Comparison of ENCODE assay signal across 19 mouse cellular contexts in the genomic region with DNA sequence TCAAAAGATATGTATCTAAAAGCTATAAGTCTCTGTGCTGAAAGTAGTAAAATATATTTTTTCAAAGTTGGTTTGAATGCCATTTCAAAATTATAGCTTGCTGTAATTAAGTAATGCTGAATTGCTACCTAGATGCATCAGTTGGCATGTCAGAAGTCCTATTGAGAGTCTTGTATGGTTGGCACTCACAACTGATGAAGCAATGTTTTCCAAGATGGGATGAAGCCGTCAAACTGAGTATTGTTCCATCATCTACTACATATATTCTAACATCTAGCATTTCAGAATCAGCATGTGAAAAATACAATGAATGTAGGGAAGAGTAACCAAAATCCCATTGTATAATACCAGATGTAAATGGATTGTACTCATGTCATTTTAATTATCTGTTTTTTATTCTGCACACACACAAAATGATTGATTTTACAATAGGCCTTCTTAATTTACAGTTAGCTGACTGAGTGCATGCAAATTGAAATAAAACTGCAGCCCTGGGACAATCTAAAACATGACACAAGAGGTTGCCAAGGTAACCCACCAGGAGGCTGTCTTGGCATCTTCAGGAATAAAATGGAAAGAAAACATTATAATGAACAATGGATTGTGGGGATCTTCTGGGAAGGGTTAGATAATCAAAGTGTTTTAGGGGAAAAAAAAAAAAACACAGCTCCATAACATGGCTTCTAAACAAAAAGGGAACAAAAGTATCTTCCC.
DNase-seq lines count a peak whose midpoint lies in the region; ATAC-seq and TF ChIP-seq lines count a peak whose summit lies in the region.
"Had no signal": no experiment of that assay in that cellular context is flagged by ENCODE, and none has a peak within 500 bp of the region (broad histone marks: within the 10 kb centered on the region; RNA-seq: fewer than 3 reads in every experiment).

No protein-coding gene starts in this region.

- ATAC-seq in forebrain, embryonic 12.5 days (ENCODE audit: low FRiP score) = peak; percentile 75
- no peak; the same call in 1 of the 2 replicates for ATAC-seq in forebrain, embryonic 11.5 days (replicated peaks; ENCODE audit: low FRiP score)
- ATAC-seq in hindbrain, embryonic 12.5 days (ENCODE audit: low FRiP score) = peak; percentile 80
- peak; percentile 82 for ATAC-seq in midbrain, embryonic 13.5 days

- H3K4me2 ChIP-seq in forebrain, embryonic 12.5 days = no peak overlapping the region
- H3K4me2 ChIP-seq in forebrain, embryonic 11.5 days (ENCODE audit: low read depth, low read length, severe bottlenecking) = no peak overlapping the region
- no peak overlapping the region for H3K4me2 ChIP-seq in hindbrain, embryonic 12.5 days (replicated peaks)
- no peak overlapping the region for H3K4me2 ChIP-seq in midbrain, embryonic 13.5 days (replicated peaks)
- H3K4me2 ChIP-seq: liver, embryonic 15.5 days had no signal

- H3K36me3 ChIP-seq in forebrain, embryonic 12.5 days (replicated peaks) = no peaks in the 10 kb centered on the region
- H3K36me3 ChIP-seq in forebrain, embryonic 11.5 days (ENCODE audit: control insufficient read depth, insufficient read depth, low read length) = no peaks in the 10 kb centered on the region
- H3K36me3 ChIP-seq in hindbrain, embryonic 12.5 days = no peaks in the 10 kb centered on the region
- no peaks in the 10 kb centered on the region for H3K36me3 ChIP-seq in midbrain, embryonic 13.5 days
- H3K36me3 ChIP-seq in kidney, adult 2 months (ENCODE audit: control insufficient read depth, insufficient read depth, low read length) = no peaks in the 10 kb centered on the region
- H3K36me3 ChIP-seq: heart, embryonic 10.5 days; liver, embryonic 15.5 days had no signal

- H3K9ac ChIP-seq in forebrain, embryonic 12.5 days = no peak overlapping the region
- H3K9ac ChIP-seq in forebrain, embryonic 11.5 days (ENCODE audit: low read length) = no peak overlapping the region
- H3K9ac ChIP-seq in hindbrain, embryonic 12.5 days = no peak overlapping the region
- no peak overlapping the region for H3K9ac ChIP-seq in midbrain, embryonic 13.5 days (replicated peaks)
- H3K9ac ChIP-seq: liver, embryonic 15.5 days had no signal

- H3K9me3 ChIP-seq in forebrain, embryonic 12.5 days = no peaks in the 10 kb centered on the region
- H3K9me3 ChIP-seq in forebrain, embryonic 11.5 days (ENCODE audit: control insufficient read depth, low read length) = no peaks in the 10 kb centered on the region
- no peaks in the 10 kb centered on the region for H3K9me3 ChIP-seq in hindbrain, embryonic 12.5 days (replicated peaks)
- no peaks in the 10 kb centered on the region for H3K9me3 ChIP-seq in midbrain, embryonic 13.5 days
- H3K9me3 ChIP-seq: heart, embryonic 10.5 days; liver, embryonic 15.5 days had no signal

- H3K4me1 ChIP-seq in forebrain, embryonic 12.5 days = no peaks in the 10 kb centered on the region
- H3K4me1 ChIP-seq in forebrain, embryonic 11.5 days (replicated peaks; ENCODE audit: control insufficient read depth, insufficient read depth, low read length) = no peaks in the 10 kb centered on the region
- H3K4me1 ChIP-seq in hindbrain, embryonic 12.5 days = no peaks in the 10 kb centered on the region
- peaks cover 13% of the 10 kb centered on the region for H3K4me1 ChIP-seq in midbrain, embryonic 13.5 days (replicated peaks)
- H3K4me1 ChIP-seq in kidney, adult 2 months (ENCODE audit: control insufficient read depth, insufficient read depth, low read length) = no peaks in the 10 kb centered on the region
- H3K4me1 ChIP-seq: heart, embryonic 10.5 days; liver, embryonic 15.5 days had no signal

- TF ChIP-seq CTCF in kidney, adult 2 months (conservative IDR thresholded peaks at IDR 0.05; ENCODE audit: insufficient read depth, insufficient read length, low read depth, low read length) = no peak

- no peak for TF ChIP-seq POLR2A in kidney, adult 2 months (IDR thresholded peaks at IDR 0.05; ENCODE audit: low read depth, low read length)

- no peaks in the 10 kb centered on the region for H3K27me3 ChIP-seq in forebrain, embryonic 12.5 days
- H3K27me3 ChIP-seq in forebrain, embryonic 11.5 days (ENCODE audit: control insufficient read depth, insufficient read depth, low read length) = no peaks in the 10 kb centered on the region
- H3K27me3 ChIP-seq in hindbrain, embryonic 12.5 days = no peaks in the 10 kb centered on the region
- H3K27me3 ChIP-seq in midbrain, embryonic 13.5 days = no peaks in the 10 kb centered on the region
- H3K27me3 ChIP-seq in kidney, adult 2 months (replicated peaks; ENCODE audit: control insufficient read depth, insufficient read depth, low read length) = no peaks in the 10 kb centered on the region
- H3K27me3 ChIP-seq: CH12.LX; liver, embryonic 15.5 days had no signal

- H3K27ac ChIP-seq in forebrain, embryonic 12.5 days = no peak overlapping the region
- no peak overlapping the region for H3K27ac ChIP-seq in forebrain, embryonic 11.5 days (ENCODE audit: low read depth, low read length)
- no peak overlapping the region for H3K27ac ChIP-seq in hindbrain, embryonic 12.5 days
- H3K27ac ChIP-seq in midbrain, embryonic 13.5 days = no peak overlapping the region
- H3K27ac ChIP-seq in kidney, adult 2 months (ENCODE audit: insufficient read depth, low read depth, low read length) = no peak overlapping the region
- H3K27ac ChIP-seq: heart, embryonic 10.5 days; kidney, postnatal 0 days; layer of hippocampus, adult 2 months; left cerebral cortex, adult 2 months; liver, embryonic 15.5 days had no signal

- no peak overlapping the region for H3K4me3 ChIP-seq in forebrain, embryonic 12.5 days (replicated peaks)
- no peak overlapping the region for H3K4me3 ChIP-seq in forebrain, embryonic 11.5 days (ENCODE audit: low read depth, low read length)
- no peak overlapping the region for H3K4me3 ChIP-seq in hindbrain, embryonic 12.5 days
- H3K4me3 ChIP-seq in midbrain, embryonic 13.5 days (replicated peaks) = no peak overlapping the region
- H3K4me3 ChIP-seq in kidney, adult 2 months (ENCODE audit: insufficient read depth, low read depth, low read length) = no peak overlapping the region
- H3K4me3 ChIP-seq: erythroblast, embryonic 14.5 days; heart, embryonic 10.5 days; layer of hippocampus, adult 2 months; left cerebral cortex, adult 2 months; liver, embryonic 15.5 days had no signal

- DNase-seq in forebrain, embryonic 11.5 days (ENCODE audit: low spot score) = no peak
- DNase-seq in brain, adult 2 months (ENCODE audit: low read depth, low spot score) = peak; percentile 27
- DNase-seq in layer of hippocampus, postnatal 10 days (ENCODE audit: low spot score in 2 of 2) = no peak
- DNase-seq in kidney, adult 2 months = no peak
- DNase-seq in ovary, adult 18-20 months (ENCODE audit: low spot score) = no peak
- DNase-seq: cerebellum, adult 11-12 months; cerebellum, postnatal 36 days; heart, postnatal 10 days; lung, postnatal 10 days had no signal

- WGBS in forebrain, embryonic 12.5 days = 59% methylated on average over 1 of the region's 1 CpGs
- 88% methylated on average over 1 of the region's 1 CpGs for WGBS in forebrain, embryonic 11.5 days
- 63% methylated on average over 1 of the region's 1 CpGs for WGBS in hindbrain, embryonic 12.5 days
- 49% methylated on average over 1 of the region's 1 CpGs for WGBS in midbrain, embryonic 13.5 days
- 88% methylated on average over 1 of the region's 1 CpGs for WGBS in kidney, adult 2 months
